Mouse (Mus musculus) forebrain, embryonic 13.5 days (tissue): Measurements from ENCODE around the gene Runx2. TPM values are rescaled to one million over a fixed set of nuclear protein-coding genes. Genes with fewer than 3 reads are reported as not detected.

Experiments
- ATAC-seq: fragments of 200-750 bp; cut with Nextera tagmentation; 2 replicates; pipeline ENCODE4 v1.8.0; 2017
- H3K27ac ChIP-seq: fragments of 300-500 bp; sonication (generic); 2 replicates; pipeline ENCODE4 v1.5.1; 2015; ENCODE audit warnings: inconsistent platforms, mild to moderate bottlenecking, moderate library complexity
- H3K27me3 ChIP-seq: fragments of 300-500 bp; sonication (generic); 2 replicates; pipeline ENCODE4 v1.6.1; 2015; ENCODE audit warnings: mild to moderate bottlenecking, inconsistent platforms
- H3K36me3 ChIP-seq: fragments of 300-500 bp; sonication (generic); 2 replicates; pipeline ENCODE4 v1.6.1; 2015; ENCODE audit warnings: mild to moderate bottlenecking, inconsistent platforms; ENCODE audit not compliant: poor library complexity, severe bottlenecking
- H3K4me1 ChIP-seq: fragments of 300-500 bp; sonication (generic); 2 replicates; pipeline ENCODE4 v1.6.1; 2015; ENCODE audit warnings: inconsistent platforms
- H3K4me2 ChIP-seq: fragments of 300-500 bp; sonication (generic); 2 replicates; pipeline ENCODE4 v1.6.1; 2015; ENCODE audit warnings: inconsistent platforms, mild to moderate bottlenecking, moderate library complexity
- H3K4me3 ChIP-seq: fragments of 300-500 bp; sonication (generic); 2 replicates; pipeline ENCODE4 v1.5.1; 2015; ENCODE audit warnings: mild to moderate bottlenecking, inconsistent platforms
- H3K9ac ChIP-seq: fragments of 300-500 bp; sonication (generic); 2 replicates; pipeline ENCODE4 v1.6.1; 2015; ENCODE audit warnings: mild to moderate bottlenecking, inconsistent platforms
- H3K9me3 ChIP-seq: fragments of 300-500 bp; sonication (generic); replicated peaks from 2 replicates; pipeline ENCODE4 v1.6.1; 2016; ENCODE audit warnings: inconsistent platforms
- WGBS: fragments of 180-500 bp; shearing (Covaris S2); methylation state at CpG from one replicate; pipeline ENCODE4 v1.1.7; 2015; 5-methylcytosine and 5-hydroxymethylcytosine counted together
- polyA plus RNA-seq: library from polyadenylated mRNA; unstranded; fragments of >200 nt; fragmentation: Nextera tagmentation; extraction: Ambion mirVana; gene quantifications from 2 replicates; pipeline ENCODE4 v1.2.1, GENCODE M21; 2015

Runx2 gene
- polyA plus RNA-seq, 1 experiment from 2014 or later, result 0.18 TPM

DNA sequence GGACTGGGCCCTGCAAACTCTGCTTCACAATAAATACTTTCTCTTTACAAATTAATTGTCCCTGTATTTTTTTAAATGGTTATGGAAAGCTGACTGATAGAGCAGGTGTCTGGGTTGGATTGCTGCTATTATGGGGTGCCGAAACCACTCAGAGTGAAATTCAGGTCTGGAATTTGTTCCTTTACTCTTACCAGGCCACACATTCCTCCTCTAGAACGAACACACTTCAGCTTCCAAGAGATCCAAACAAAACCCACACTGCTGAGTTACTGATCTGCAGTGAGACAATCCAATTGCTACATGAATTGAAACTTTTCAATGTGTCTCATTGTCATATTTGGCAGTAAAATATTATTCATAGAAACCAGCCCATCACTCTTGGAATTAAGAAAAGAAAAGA, 47.6 kb downstream of the Runx2 start:
- WGBS, result 63% methylated on average over 2 of the region's 2 CpGs
- ATAC-seq, result no peak

GRCm38 (mm10) chr17:44766318-44766717, 48.3 kb downstream of the Runx2 start:
- Histone ChIP-seq H3K9ac (no peak overlapping the region), H3K4me1 (no peaks in the 10 kb centered on the region), H3K4me2 (no peak overlapping the region), H3K9me3 (no peaks in the 10 kb centered on the region), H3K4me3 (no peak overlapping the region), H3K27ac (no peak overlapping the region), H3K27me3 (no peaks in the 10 kb centered on the region), H3K36me3 (no peaks in the 10 kb centered on the region)
- no peak for ATAC-seq
- WGBS, result 89% methylated on average over 11 of the region's 11 CpGs

More for the DNA sequence above, 47.6 kb downstream of the Runx2 start:
- Histone ChIP-seq H3K36me3 (no peaks in the 10 kb centered on the region), H3K9me3 (no peaks in the 10 kb centered on the region), H3K4me3 (no peak overlapping the region), H3K27me3 (no peaks in the 10 kb centered on the region), H3K9ac (no peak overlapping the region), H3K27ac (no peak overlapping the region), H3K4me2 (no peak overlapping the region), H3K4me1 (no peaks in the 10 kb centered on the region)

- Histone ChIP-seq H3K4me1 (no peaks in the 10 kb centered on the region), H3K4me2 (no peak overlapping the region), H3K9me3 (no peaks in the 10 kb centered on the region), H3K36me3 (no peaks in the 10 kb centered on the region), H3K27me3 (peaks cover 8% of the 10 kb centered on the region), H3K9ac (no peak overlapping the region), H3K27ac (no peak overlapping the region), H3K4me3 (no peak overlapping the region)
- 89% methylated on average over 8 of the region's 8 CpGs for WGBS
- ATAC-seq, result no peak
Observed at GRCm38 (mm10) chr17:44745378-44745777, 69.2 kb downstream of the Runx2 start.

- H3K4me3 ChIP-seq, result no peak overlapping the region
- H3K9me3 ChIP-seq, result no peaks in the 10 kb centered on the region
- no peak overlapping the region for H3K27ac ChIP-seq
- no peaks in the 10 kb centered on the region for H3K4me1 ChIP-seq
- 61% methylated on average over 3 of the region's 3 CpGs for WGBS
- ATAC-seq, result no peak
- H3K36me3 ChIP-seq, result no peaks in the 10 kb centered on the region
- H3K9ac ChIP-seq, result no peak overlapping the region
- H3K27me3 ChIP-seq, result peaks cover 23% of the 10 kb centered on the region
- H3K4me2 ChIP-seq, result no peak overlapping the region
Observed at GRCm38 (mm10) chr17:44743780-44744179, 70.8 kb downstream of the Runx2 start.

- H3K9ac ChIP-seq, result no peak overlapping the region
- no peaks in the 10 kb centered on the region for H3K9me3 ChIP-seq
- 84% methylated on average over 9 of the region's 9 CpGs for WGBS
- no peak overlapping the region for H3K4me2 ChIP-seq
- peaks cover 39% of the 10 kb centered on the region for H3K27me3 ChIP-seq
- peaks cover 12% of the 10 kb centered on the region for H3K4me1 ChIP-seq
- no peak overlapping the region for H3K27ac ChIP-seq
- H3K36me3 ChIP-seq, result no peaks in the 10 kb centered on the region
- ATAC-seq, result no peak
- H3K4me3 ChIP-seq, result no peak overlapping the region
Observed at GRCm38 (mm10) chr17:44742246-44742645, 72.4 kb downstream of the Runx2 start.

DNA sequence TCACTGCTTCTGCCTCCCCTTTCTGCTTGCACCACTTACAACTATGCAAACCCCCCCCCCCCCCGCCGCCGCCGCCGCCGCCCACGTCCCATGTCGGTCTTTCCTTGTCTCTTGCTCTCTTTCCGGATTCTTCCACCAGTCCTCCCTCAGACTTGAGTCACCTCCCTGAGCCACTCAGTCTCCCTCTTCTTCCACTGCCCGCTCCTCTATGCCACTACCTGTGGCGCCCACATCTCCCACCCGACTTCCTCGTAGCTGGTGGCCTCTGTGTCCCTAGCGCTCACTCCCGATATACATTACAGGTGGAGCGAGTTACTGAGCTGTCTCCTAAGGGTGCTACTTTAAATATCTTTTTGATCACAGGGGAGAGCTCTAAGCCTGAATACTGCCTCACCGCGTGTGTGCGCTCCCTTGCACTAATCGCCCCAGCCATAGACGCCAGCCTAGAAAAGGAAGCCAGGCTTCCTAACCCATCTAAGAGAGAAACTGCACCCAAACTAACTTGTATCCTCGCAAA, 76.4 kb downstream of the Runx2 start:
- ATAC-seq, result no peak
- 0% methylated on average over 16 of the region's 22 CpGs for WGBS
- no peaks in the 10 kb centered on the region for H3K36me3 ChIP-seq
- peaks cover 42% of the 10 kb centered on the region for H3K4me1 ChIP-seq
- H3K9me3 ChIP-seq, result no peaks in the 10 kb centered on the region
- no peak overlapping the region for H3K9ac ChIP-seq
- peak overlapping the region; percentile 19; the same call in 1 of the 2 replicates for H3K4me3 ChIP-seq
- H3K27me3 ChIP-seq, result peaks cover 77% of the 10 kb centered on the region
- H3K27ac ChIP-seq, result no peak overlapping the region
- peak overlapping the region; percentile 33; the same call in 1 of the 2 replicates for H3K4me2 ChIP-seq

DNA sequence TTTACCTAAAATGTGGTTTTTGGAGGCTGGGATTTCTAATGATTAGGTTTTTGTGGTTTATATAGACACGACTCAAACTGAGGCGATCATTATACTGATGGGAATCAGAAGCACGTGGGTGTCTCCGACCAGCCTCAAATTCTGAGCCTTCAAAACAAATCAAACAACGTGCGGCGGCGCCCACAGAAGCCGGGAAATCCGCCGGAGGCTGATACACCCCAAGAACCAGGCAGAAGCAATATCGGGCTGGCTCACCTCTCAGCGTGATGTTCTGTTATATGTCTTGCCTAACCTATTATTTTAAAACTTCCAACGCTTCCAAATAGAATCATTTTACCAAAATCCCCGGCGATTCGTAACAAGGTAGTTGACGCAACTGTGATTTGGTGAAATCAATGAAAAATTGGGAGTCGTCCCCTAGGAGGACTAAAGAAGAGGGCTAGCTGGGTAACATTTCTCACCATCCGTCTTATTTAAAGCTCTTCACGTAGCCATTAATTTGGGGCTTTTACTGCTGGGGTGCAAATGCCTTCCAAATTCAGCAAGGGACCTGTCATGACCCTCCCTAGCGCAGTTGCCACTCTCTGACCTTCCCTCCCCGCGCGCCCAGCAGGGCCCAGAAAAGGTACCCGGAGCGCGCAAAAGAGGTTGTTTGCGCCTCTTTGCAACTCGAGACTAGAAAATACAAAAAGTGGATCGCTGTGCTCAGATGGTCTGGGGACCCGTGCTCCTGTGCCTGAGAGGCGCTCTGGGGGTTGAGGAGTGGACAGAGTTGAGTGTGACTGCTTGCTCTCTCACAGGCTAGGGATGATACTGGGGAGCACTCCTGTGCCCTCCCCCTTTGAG, 77.1 kb downstream of the Runx2 start:
- peaks cover 42% of the 10 kb centered on the region for H3K4me1 ChIP-seq
- H3K9me3 ChIP-seq, result no peaks in the 10 kb centered on the region
- no peak overlapping the region for H3K9ac ChIP-seq
- no peaks in the 10 kb centered on the region for H3K36me3 ChIP-seq
- no peak for ATAC-seq
- peak overlapping the region; percentile 33; the same call in 1 of the 2 replicates for H3K4me2 ChIP-seq
- H3K4me3 ChIP-seq, result peak overlapping the region; percentile 19
- under 1% methylated on average over 33 of the region's 33 CpGs for WGBS
- no peak overlapping the region for H3K27ac ChIP-seq
- H3K27me3 ChIP-seq, result peaks cover 82% of the 10 kb centered on the region

DNA sequence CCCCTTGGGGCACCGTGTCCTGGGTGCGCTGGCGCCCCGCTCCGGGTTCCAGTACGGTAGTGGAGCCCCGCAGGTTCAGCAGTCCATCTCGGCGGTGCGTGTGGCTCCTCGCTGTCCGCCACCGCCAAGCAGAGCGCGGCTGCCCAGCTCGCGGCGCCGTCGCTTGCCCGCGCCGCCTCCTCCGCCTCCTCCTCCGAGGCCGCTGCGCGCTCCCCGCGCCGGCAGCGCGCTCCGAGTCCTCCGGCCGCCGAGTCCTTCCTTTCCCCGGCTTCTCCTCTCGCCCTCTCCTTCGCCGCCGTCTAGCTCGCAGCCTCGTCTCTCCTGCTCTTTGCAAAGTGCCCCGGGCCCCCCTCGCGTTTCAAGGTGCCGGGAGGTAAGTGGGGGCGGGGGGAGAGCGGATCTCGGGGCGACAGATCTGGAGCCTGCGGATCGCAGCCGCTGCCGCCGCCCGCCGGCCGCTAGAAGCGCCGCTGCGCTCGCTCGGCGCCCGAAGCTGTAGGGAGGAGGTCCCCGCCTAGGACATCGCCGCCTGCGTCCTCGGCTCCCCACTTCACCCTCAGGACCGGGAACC, 78.5 kb downstream of the Runx2 start:
- no peaks in the 10 kb centered on the region for H3K9me3 ChIP-seq
- peaks cover 42% of the 10 kb centered on the region for H3K4me1 ChIP-seq
- no peaks in the 10 kb centered on the region for H3K36me3 ChIP-seq
- no peak overlapping the region for H3K27ac ChIP-seq
- H3K9ac ChIP-seq, result peak overlapping the region; percentile 70
- WGBS, result under 1% methylated on average over 70 of the region's 73 CpGs
- ATAC-seq, result peak; percentile 79
- peak overlapping the region; percentile 90 for H3K4me2 ChIP-seq
- peaks cover 89% of the 10 kb centered on the region for H3K27me3 ChIP-seq
- peak overlapping the region; percentile 64 for H3K4me3 ChIP-seq

DNA sequence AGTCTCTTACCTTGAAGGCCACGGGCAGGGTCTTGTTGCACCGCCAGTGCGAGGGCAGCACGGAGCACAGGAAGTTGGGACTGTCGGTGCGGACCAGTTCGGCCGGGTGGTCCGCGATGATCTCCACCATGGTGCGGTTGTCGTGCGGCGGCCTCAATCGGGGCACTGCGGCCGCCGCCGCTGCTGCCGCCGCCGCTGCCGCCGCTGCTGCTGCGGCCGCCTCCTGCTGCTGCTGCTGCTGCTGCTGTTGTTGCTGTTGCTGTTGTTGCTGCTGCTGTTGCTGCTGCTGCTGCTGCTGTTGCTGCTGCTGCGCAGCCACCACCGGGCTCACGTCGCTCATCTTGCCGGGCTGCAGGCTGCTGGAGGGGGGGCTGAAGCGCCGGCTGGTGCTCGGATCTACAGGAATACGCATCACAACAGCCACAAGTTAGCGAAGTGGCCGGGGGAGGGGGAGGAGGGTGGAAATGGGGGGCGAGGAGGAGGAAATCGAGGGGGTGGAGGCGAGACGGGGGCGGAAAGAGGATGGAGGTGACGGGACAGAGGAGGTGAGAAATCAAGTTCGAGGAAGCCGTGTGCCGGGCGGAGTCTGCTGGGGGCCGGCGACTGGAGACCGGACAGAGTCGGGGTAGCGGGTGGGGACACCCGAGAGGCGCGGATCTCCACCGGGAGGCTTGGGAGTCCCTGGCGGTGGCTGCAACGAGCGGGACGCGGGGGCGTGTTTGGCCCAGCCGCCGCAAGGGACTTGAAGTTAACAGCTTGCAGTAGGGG, 79.2 kb downstream of the Runx2 start:
- no peak overlapping the region for H3K27ac ChIP-seq
- H3K4me2 ChIP-seq, result peak overlapping the region; percentile 90
- WGBS, result under 1% methylated on average over 59 of the region's 64 CpGs
- H3K36me3 ChIP-seq, result no peaks in the 10 kb centered on the region
- peaks cover 84% of the 10 kb centered on the region for H3K27me3 ChIP-seq
- H3K4me3 ChIP-seq, result peak overlapping the region; percentile 64
- H3K9me3 ChIP-seq, result no peaks in the 10 kb centered on the region
- H3K9ac ChIP-seq, result peak overlapping the region; percentile 70
- peak; percentile 15; the same call in 1 of the 2 replicates for ATAC-seq
- peaks cover 42% of the 10 kb centered on the region for H3K4me1 ChIP-seq

- Histone ChIP-seq H3K4me3 (peak overlapping the region; percentile 64), H3K9me3 (no peaks in the 10 kb centered on the region), H3K36me3 (no peaks in the 10 kb centered on the region), H3K4me2 (peak overlapping the region; percentile 90), H3K27ac (no peak overlapping the region), H3K4me1 (peaks cover 42% of the 10 kb centered on the region), H3K27me3 (peaks cover 81% of the 10 kb centered on the region), H3K9ac (peak overlapping the region; percentile 70)
- ATAC-seq, result peak; percentile 39
- WGBS, result under 1% methylated on average over 48 of the region's 48 CpGs
Observed at GRCm38 (mm10) chr17:44734501-44735222, 79.9 kb downstream of the Runx2 start.

GRCm38 (mm10) chr17:44733544-44734310, 80.9 kb downstream of the Runx2 start:
- Histone ChIP-seq H3K27me3 (peaks cover 74% of the 10 kb centered on the region), H3K4me2 (peak overlapping the region; percentile 90), H3K4me1 (peaks cover 42% of the 10 kb centered on the region), H3K36me3 (no peaks in the 10 kb centered on the region), H3K9me3 (no peaks in the 10 kb centered on the region), H3K9ac (no peak overlapping the region), H3K4me3 (peak overlapping the region; percentile 64), H3K27ac (no peak overlapping the region)
- WGBS, result 2% methylated on average over 23 of the region's 23 CpGs
- peak; percentile 17; the same call in 1 of the 2 replicates for ATAC-seq
